In the genomic region with DNA sequence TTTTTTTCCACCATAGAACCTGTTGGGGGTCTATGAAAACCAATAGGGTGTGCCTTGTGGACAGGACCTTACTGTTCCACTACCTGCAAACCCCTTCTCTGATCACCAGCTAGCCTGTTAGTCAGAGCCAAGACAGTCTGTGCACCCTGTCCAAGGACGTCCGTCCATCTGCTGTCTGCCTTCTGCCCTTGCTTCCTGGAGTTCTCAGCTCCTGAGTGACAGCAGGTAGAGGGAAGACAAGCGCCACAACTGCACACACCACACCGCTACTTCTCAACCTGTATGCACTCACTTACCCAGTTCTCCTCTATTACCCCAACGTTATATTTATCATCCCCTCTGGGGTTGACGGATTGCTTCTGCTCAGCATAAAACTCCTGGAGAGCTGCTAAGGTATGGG, we compare ENCODE assay signal across 27 mouse cellular contexts. TPM values are rescaled to one million over a fixed set of nuclear protein-coding genes. Genes with fewer than 3 reads are reported as not detected.
DNase-seq lines count a peak whose midpoint lies in the region; ATAC-seq and TF ChIP-seq lines count a peak whose summit lies in the region.
"Had no signal": no experiment of that assay in that cellular context is flagged by ENCODE, and none has a peak within 500 bp of the region (broad histone marks: within the 10 kb centered on the region; RNA-seq: fewer than 3 reads in every experiment).

No protein-coding gene starts in this region.

- H3K79me3 ChIP-seq in C2C12 (ENCODE audit: low read depth): peaks cover 2% of the 10 kb centered on the region

- WGBS in cerebellum, adult 2 months: 31% methylated on average over 6 of the region's 6 CpGs

- H3K27me3 ChIP-seq in cerebellum, adult 2 months (ENCODE audit: control insufficient read depth, insufficient read depth, low read length): no peaks in the 10 kb centered on the region
- H3K27me3 ChIP-seq in C2C12 (ENCODE audit: control insufficient read depth, insufficient read depth, insufficient read length): no peaks in the 10 kb centered on the region
- H3K27me3 ChIP-seq: CH12.LX; embryonic facial prominence, embryonic 13.5 days; forebrain, embryonic 12.5 days; forebrain, embryonic 15.5 days; hindbrain, embryonic 13.5 days; Patski had no signal

- no peaks in the 10 kb centered on the region for H3K36me3 ChIP-seq in C2C12 (ENCODE audit: control insufficient read depth, insufficient read depth)
- H3K36me3 ChIP-seq: forebrain, embryonic 12.5 days had no signal

- H3K79me2 ChIP-seq in C2C12 (ENCODE audit: control insufficient read depth, insufficient read depth): peaks cover 3% of the 10 kb centered on the region

- H3ac ChIP-seq in C2C12 (ENCODE audit: control insufficient read depth, insufficient read length, low read depth): peak overlapping the region; percentile 3

- TF ChIP-seq POLR2A in cerebellum, adult 2 months (IDR thresholded peaks at IDR 0.05; ENCODE audit: borderline replicate concordance, insufficient read depth, low read length): no peak

- H3K27ac ChIP-seq in cerebellum, adult 2 months (ENCODE audit: insufficient read depth, low read length): 0 out of 2 replicates have a peak overlapping the region, but pooled peaks have one; percentile 2
- H3K27ac ChIP-seq: embryonic facial prominence, embryonic 10.5 days; embryonic facial prominence, embryonic 13.5 days; forebrain, embryonic 12.5 days; forebrain, embryonic 15.5 days; hindbrain, embryonic 10.5 days; hindbrain, embryonic 13.5 days had no signal

- ATAC-seq in cerebellum, adult (ENCODE audit: insufficient number of reproducible peaks, low FRiP score, low TSS enrichment): 0 out of 2 replicates have a peak, but pooled peaks have one; percentile 15
- no peak for ATAC-seq in granulocyte monocyte progenitor cell, adult 5-6 weeks (replicated peaks; ENCODE audit: poor library complexity, severe bottlenecking)
- ATAC-seq: forebrain, embryonic 15.5 days; hindbrain, embryonic 16.5 days; intestine, postnatal 0 days; Patski had no signal

- peaks cover 12% of the 10 kb centered on the region for H3K4me1 ChIP-seq in cerebellum, adult 2 months (ENCODE audit: control insufficient read depth, insufficient read depth, low read length)

- no peak for TF ChIP-seq CTCF in cerebellum, adult 2 months (IDR thresholded peaks at IDR 0.05; ENCODE audit: borderline replicate concordance, insufficient read depth, low read depth, low read length)
- no peak for TF ChIP-seq CTCF in C2C12 (IDR thresholded peaks at IDR 0.05; ENCODE audit: control insufficient read depth, insufficient read depth, insufficient read length)

- DNase-seq in cerebellum, postnatal 4 days (ENCODE audit: low spot score in 2 of 2): no peak
- DNase-seq in cerebellum, adult 2 months: peak; percentile 39 to 58
- no peak for DNase-seq in cerebellum, adult 8-10 months
- peak; percentile 58 for DNase-seq in cerebellum, adult 9-11 months
- DNase-seq in neural tube, embryonic 10.5 days (ENCODE audit: extremely low spot score, low spot score): no peak
- DNase-seq: adrenal gland, adult 2 months; adrenal gland, postnatal 14 days; embryo, embryonic 11 days; gastrocnemius, postnatal 25 days; heart, postnatal 36 days; kidney, adult 2 months had no signal

- H3K4me3 ChIP-seq in cerebellum, adult 2 months (replicated peaks; ENCODE audit: insufficient read depth, low read depth, low read length): no peak overlapping the region
- H3K4me3 ChIP-seq in C2C12 (ENCODE audit: insufficient read depth, poor library complexity, severe bottlenecking): no peak overlapping the region
- H3K4me3 ChIP-seq: embryonic facial prominence, embryonic 10.5 days; embryonic facial prominence, embryonic 13.5 days; erythroblast, embryonic 14.5 days; forebrain, embryonic 12.5 days; forebrain, embryonic 15.5 days; hindbrain, embryonic 10.5 days; hindbrain, embryonic 13.5 days had no signal

TF ChIP-seq in C2C12, 6 proteins besides CTCF, POLR2A, EP300 and RAD21:
- no peak for TF ChIP-seq MAX (IDR thresholded peaks at IDR 0.05)
- no peak for TF ChIP-seq MYOD1 (IDR thresholded peaks at IDR 0.05; ENCODE audit: control insufficient read depth, insufficient read length, low read depth)
- no peak for TF ChIP-seq CEBPB (IDR thresholded peaks at IDR 0.05; ENCODE audit: low read depth)
- TF ChIP-seq USF1 (IDR thresholded peaks at IDR 0.05; ENCODE audit: low read depth): no peak
- no peak for TF ChIP-seq MYOG (IDR thresholded peaks at IDR 0.05; ENCODE audit: control insufficient read depth, extremely low read depth, insufficient read length)
- no peak for TF ChIP-seq FOSL1 (IDR thresholded peaks at IDR 0.05; ENCODE audit: insufficient read depth, low read length, poor library complexity, severe bottlenecking)

RNA-seq across cellular contexts. Expression of a gene that starts 5.8 kb away (rescaled TPM):
- polyA plus RNA-seq in cerebellum, adult 2 months (2012; rRNA removed): 52.5 and 52.9 TPM in 2 replicates
- 74.0 TPM for polyA plus RNA-seq in C2C12 (2012; fragmentation: generic; extraction: Trizol)
- total RNA-seq in granulocyte monocyte progenitor cell, adult 5-6 weeks (2014; fragmentation: Nextera tagmentation): 24.9 and 30.6 TPM in 2 replicates
- 17.0 and 30.5 TPM in 2 replicates for total RNA-seq in granulocyte monocyte progenitor cell, adult 5-6 weeks (2017)

RNA-seq across cellular contexts. Expression of a gene that starts 41.0 kb away (rescaled TPM):
- 20.6 and 21.8 TPM in 2 replicates for polyA plus RNA-seq in cerebellum, adult 2 months (2012; rRNA removed)
- 0.22 TPM for polyA plus RNA-seq in C2C12 (2012; fragmentation: generic; extraction: Trizol)
- not detected in 2 replicates for total RNA-seq in granulocyte monocyte progenitor cell, adult 5-6 weeks (2014; fragmentation: Nextera tagmentation)
- not detected in 2 replicates for total RNA-seq in granulocyte monocyte progenitor cell, adult 5-6 weeks (2017)
- total RNA-seq: common myeloid progenitor, adult 5-6 weeks; G1E had no signal
- polyA plus RNA-seq: erythroblast, embryonic 14.5 days had no signal

Comparison
In these comparisons a context has a peak if more than half of its experiments do, and no peak if none do; other contexts are left out.
1. DNase-seq: peak in cerebellum, adult 2 months (2 of 2) and cerebellum, adult 9-11 months (single experiment); none in cerebellum, postnatal 4 days (0 of 2), cerebellum, adult 8-10 months (single experiment) and neural tube, embryonic 10.5 days (single experiment).
2. RNA of a gene that starts 41.0 kb away (polyA plus RNA-seq): 20.6 to 21.8 TPM in cerebellum, adult 2 months; 0.22 TPM in C2C12 (single experiment); every median in the first group is over 10 times any median in the second.